Mouse (Mus musculus): ENCODE data around the gene AI661453. TPM values are rescaled to one million over a fixed set of nuclear protein-coding genes. Genes with fewer than 3 reads are reported as not detected.
A peak's percentile ranks its signal among the peaks of the same experiment; 100 is the strongest.
"Not testable (repeated sequence)": the region's sequence is repeated elsewhere in the genome, so short reads cannot be mapped to it uniquely, and the experiment has no call there.

Gene AI661453
- total RNA-seq, 2 experiments from 2014 or later, result 0.23 to 0.60 TPM

DNA sequence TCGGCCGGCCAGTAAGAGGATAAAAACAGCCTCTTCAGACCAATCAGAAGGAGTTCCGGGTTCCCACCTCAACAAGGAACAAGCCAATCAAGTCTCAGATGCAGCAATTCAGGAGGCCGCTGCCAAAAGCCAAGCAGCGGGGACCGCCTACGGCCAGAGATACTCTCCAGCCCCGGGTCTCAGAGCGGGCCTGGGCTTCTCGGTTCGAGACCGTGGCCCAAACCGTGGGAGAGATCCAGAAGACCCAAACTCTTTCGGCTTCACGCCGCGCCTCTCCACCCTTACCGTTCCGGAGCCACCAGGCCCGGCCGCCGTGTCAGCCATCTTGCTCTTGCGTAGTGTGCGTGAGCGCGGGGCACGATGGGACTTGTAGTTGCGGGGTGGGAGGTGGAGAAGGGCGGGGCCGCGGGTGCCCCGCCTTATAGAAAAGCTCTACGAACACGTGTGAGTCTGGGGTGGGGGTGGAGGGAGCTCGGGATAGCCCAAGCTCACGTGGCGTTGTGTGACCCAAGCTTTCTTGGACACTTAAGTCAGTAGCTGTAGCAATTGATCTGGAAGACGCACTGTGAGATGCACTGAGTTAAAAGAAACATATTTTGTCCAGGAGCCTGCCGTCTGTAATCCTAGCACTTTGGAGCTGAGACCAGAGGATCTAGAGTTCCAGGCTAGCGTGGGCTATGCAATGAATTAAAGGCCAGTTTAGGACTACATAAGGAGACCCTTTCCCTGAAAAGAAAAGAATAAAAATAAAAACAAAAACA, 65.7 kb downstream of the AI661453 start, which contains the start of gene Taf8:
TSS of gene Taf8 (minus strand) at position 347 of the 761 bp plus-strand sequence.
- peak; percentile 95 for DNase-seq

DNA sequence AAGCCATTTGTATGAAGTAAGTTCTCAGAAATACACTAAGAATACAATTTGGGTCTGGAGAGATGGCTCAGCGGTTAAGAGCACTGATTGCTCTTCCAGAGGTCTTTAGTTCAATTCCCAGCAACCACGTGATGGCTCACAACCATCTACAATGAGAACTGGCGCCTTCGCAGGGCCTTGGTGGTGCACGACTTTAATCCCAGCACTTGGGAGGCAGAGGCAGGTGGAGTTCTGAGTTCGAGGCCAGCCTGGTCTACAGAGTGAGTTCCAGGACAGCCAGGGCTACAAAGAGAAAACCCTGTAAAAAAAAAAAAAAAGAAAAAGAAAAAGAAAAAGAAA, 66.3 kb downstream of the AI661453 start:
- not testable (repeated sequence) for DNase-seq

DNA sequence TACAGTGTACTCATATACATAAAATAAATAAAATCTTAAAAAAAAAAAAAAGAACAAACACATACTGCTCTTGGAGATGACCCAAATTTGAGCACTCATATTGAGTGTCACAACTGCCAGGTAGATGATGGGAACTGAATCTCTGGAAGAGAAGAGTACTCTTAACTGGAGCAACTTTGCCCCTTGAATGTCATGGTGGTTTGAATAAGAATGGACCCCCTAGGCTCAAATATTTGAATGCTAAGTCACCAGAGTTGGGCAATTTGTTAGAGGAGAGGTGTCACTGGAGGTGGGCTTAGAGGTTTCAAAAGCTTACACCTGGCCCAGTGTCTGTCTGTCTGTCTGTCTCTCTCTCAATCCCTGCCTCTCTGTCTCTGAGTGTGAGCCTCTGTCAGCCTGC, 67.3 kb downstream of the AI661453 start:
- no peak for DNase-seq

DNA sequence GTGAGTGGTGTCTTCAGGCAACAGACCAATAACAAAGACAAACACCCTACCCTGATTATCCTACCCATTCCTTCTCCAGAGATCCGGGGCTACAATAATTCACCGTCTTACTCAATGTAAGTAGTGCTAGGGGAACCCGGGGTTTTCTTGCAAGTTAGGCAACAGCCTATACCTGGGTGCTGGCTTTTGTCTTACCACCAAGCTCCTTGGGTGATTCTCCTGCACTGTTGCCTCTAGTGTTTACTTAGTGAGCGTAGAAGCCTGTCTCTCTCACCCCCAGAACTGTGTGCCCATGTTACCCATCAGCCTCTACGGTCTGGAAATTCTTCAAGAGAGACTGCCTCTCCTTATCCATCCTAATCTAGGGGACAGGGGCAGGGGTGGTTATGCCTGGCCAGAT, 67.8 kb downstream of the AI661453 start:
- no peak for DNase-seq

DNA sequence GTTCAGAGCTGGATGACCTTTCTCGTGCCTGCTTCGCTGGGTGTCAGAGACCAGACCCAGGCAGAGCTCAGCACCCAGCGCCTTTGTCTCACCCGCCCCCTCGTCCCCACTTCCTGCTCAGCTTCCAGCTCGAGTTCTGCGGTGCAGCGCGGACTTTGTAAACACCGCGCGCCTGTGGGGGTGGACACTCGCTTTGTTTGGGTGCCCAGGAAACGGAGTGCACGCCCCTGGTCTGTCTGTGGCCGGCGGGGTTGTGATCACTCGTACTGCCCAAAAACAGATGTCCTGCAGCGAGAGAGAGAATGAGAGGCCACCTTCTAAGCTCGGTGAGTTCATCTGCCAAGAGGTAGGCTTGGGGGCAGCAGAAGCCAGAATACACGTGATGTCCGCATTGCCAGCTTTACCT, 68.5 kb downstream of the AI661453 start, which contains the start of gene Ccnd3:
TSS of gene Ccnd3 (plus strand) at position 111 of the 406 bp plus-strand sequence.
- DNase-seq, result peak; percentile 81 to 83

DNA sequence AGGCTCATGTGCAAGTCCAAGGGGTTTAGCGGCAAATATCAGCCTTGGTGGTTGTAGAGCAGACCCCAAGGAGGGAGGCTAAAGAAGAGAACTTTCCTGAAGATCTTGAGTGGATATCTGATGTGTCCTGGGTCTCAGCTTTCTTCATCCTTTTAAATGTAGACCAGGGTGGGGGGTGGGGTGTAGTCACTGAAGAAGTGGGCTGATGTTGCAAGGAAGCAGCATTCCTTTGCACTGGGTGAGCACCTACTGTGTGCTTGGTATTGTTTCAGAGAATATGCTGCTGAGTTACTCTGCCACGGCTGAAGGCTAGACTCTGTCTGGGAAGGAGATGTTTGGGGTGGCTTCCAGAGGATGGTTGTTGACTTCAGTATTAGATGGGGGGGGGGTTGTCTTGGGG, 69.2 kb downstream of the AI661453 start:
- DNase-seq, result no peak

DNA sequence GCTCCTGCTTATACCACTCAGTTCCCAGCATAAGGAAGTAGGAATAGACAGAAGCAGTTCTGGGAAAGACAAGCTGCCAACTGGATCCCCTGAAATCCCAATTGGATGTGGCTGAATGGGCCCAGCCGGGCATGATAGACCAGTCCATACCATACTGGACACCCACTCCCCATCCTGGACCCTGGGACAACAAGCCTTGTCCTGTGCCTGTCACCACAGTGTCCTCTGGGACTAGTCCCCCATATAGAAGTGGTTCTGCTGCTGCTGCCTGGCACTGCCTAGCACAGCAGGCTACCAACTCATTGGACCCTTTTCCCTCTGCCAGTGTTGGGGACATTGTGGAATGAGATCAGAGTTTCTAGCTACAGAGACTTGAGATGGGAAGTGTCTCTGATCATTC, 69.6 kb downstream of the AI661453 start:
- no peak for DNase-seq

DNA sequence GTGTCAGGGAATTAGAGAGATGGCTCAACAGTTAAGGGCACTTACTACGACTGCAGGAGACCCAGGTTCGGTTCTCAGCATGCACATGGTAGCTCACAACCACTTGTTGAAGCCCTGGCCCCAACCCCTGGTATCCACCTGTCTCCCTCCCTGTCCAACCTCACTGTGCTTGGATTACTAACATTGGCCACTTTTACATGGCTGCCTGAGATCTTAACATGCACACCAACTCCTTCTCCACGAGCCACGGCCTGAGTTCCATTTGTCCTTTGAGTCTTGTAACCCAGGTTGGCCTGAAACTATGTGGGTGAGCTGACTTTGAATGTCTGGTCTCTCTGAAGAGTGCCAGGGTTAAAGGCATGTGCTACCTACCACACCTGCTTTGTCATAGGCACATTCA, 70.3 kb downstream of the AI661453 start:
- DNase-seq, result no peak

DNA sequence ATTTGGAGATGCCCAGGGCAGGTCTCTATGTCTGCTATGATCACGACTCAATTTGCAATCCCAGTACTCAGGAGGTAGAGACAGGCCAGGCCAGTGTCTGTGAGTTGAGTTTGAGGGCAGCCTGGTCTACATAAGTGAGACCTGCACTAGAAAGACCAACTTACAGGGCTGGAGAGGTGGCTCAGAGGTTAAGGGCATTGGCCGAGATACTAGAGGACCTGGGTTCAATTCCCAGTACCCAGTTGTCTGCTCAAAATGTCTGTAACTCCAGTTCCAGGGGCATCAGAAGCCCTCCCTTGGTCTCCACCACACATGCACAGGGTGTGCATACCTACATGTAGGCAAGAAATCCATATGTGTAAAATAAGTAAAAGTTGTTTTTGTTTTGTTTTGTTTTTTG, 71.1 kb downstream of the AI661453 start:
- no peak for DNase-seq

DNA sequence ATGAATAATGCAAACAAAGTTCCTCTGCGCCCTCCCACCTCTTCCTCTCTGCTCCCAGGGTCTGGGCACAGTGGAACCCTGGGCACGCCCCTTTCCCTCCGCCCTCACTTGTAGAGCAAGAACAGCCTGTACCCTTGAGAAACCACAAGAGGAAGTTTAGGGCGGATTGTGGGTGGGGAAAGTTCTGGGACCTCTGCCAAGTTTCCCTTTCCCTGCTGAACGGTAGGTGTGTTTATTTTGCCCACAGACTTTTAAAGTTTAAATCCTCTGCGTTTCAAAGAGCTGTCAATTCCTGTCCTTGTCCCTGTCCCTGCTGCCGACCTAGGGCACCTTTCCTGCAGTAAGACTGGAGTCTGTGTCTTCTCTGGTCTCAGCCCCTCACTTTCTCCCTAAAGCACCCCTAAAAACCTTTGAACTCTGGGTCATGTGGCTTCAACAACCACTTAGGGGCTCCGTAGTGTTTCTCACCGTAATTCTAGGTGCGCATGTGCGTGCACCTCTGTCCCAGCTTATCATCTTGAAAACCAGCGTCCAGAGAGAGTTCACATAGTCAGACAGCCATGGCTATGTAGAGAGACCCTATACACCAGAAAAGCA, 71.7 kb downstream of the AI661453 start:
- peak; percentile 95 to 96 for DNase-seq

DNA sequence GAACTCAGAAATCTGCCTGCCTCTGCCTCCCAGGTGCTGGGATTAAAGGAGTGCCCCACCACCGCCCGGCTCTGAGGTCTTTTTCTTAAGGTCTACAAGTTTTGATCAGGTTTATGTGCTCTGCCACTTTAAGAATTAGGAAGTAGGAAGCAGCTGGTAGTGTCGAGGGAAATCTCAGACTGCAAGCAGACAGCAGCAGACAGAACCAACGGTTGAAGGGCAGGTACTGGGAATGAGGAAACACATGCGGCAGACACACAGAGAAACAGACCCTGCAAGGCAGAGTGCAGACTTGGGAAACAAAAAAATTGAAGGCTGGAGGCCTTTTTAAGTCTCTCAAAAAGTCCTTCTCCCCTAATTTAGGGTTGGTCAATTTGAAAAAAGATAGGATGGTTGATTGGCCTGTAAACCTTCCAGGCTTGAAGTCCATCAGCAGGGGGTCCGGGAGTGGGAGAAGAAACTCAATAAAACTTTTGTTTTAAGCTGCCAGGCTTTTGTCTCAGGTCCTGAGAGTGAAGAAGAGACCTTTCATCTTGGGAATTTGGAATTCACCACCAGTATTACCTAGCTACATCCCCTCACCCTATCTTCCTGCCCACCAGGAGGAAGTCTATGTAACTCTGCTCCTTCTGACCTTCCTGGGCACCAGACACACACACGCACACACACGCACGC, 72.8 kb downstream of the AI661453 start:
- no peak for DNase-seq

DNA sequence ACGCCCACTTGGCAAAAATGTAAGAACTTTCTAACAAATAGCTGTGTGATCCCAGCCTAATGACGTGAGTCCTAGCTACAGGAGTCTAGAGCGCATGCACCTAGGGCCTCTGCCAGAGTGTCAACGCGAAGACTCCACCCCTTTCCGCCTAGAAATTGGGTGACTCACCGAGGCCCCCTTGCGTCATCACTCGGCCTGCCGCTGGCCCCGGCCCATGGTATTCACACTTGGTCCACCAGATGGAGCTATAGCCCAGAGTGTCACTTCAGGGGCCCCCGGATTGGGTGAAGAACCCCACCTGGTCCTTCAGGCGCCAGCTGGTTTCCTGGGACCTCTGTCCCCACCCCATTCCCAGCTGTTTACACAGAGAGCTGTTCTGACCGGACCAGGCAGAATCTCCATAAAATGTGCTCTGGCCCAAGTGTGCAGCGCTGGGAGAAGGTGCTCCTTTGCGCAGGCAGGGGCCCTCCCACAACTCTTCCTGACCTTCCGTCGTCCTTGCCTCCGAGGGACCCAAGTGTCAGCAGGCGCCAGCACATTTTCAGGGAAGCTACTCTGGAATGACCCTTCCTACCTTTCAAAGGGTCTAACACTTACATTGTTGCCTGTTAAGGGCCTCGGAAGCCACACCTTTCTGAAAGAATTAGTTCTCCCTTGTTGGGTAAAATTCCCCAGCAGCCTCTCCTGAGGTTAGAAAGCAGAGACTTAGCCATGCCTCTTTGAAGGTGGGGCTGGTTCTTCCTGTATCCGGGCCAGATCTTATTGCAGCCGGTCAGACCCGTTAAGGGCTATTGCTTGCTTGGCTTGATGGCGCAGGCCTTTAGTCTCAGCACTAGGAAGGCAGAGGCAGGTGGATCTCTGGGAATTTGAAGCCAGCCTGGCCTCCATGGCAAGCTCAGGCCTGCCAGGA, 75.0 kb downstream of the AI661453 start:
- peak; percentile 97 to 98 for DNase-seq

DNA sequence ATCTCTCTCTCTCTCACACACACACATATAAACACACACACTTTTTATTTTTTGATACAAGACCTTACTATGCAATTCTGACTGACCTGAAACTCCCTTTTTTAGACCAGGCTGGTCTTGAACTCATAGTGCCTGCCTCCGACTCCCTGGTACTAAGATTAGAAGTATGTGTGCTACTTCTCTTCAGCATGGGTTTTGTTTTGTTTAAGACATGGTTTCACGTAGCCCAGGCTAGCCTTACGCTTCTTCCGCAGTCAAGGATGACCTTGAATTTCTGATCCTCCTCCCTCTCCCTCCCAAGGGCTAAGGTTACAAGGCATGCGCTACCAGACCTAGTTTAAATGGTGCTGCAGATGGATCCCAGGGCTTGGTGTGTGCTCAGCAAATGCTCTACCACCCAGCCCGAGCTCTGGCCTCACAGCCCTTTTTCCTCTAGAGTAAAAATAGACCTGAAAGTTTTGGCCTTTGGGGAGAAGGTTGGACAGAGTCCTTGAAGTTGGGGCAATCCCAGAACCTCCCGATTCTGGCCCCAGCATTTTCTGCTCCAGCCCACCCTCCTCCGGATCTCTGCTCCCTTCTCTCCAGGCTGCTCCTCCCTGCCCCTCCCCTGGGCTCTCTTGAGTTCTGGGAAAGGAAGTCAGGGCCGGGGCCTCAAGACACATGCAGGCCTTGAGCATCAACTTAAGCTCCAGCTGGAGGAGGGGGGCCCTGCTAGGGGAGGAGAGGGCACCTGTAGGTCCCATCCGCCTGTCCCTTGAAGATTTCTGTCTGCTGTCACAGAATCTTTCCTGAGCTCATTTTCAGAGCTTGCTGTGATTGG, 76.8 kb downstream of the AI661453 start:
- DNase-seq, result no peak

DNA sequence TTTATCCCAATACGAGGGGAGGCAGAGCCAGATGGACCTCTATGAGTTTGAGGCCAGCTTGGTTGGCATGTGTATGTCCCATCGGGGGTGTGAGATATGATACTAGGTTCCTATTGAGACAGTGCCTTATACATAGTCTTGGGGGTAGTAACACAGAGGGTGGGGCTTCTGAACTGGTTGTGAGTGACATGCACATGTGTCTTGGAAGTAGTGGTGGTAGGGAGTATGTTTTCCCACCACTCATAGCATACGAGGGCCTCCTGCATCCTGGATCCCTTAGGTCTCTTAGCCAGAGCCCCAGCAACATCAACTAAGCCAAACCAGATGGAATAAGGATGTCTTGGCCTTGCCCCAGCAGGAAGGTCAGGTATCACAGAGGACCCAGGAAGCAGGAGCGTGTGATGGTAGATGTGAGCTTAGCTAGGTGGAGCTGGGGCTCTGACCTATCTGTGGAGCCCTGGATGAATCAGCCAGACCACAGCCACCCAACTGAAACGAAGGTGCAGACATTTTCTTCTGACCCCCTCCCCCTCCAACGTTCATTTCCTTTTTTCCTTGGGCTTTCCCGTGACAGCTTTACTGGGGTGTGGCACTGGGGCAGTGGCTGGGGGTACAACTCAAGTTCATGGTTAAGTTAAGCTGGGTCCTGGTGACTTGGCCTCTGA, 78.9 kb downstream of the AI661453 start:
- DNase-seq, result no peak

DNA sequence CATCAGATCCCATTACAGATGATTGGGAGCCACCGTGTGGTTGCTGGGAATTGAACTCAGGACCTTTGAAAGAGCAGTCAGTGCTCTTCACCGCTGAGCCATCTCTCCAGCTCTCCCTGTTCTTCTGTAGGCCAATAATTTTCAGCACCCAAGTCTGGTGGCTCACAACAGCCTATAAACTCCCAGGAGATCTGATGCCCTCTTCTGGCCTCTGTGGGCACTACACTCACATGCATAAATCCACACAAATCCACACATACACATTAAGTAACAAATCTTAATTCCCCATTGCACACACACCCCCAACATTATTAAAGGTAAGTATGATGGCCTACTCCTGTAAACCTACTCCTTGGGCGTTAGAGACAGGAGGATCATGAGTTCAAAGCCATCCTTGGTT, 79.8 kb downstream of the AI661453 start:
- no peak for DNase-seq

DNA sequence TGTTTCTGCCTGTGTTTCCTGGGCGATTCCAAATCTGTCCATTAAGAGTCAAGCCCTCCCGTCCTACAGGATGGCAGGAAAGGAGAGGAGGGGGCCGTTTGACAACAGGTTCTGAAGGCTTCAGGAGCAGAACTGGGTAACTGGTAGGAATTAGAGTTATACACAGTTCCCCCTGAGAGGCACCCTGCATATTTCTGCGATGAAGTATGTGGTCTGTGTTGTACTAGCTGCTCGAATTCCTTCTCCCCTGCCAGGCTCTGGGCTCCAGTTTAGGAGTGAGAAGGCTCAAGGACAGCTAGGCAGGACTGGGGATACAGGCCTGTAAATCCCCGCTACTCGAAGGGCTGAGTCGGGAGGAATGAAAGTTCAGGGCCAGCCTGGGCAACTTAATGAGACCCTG, 81.8 kb downstream of the AI661453 start:
- DNase-seq, result peak; percentile 38 to 59
